Mouse (Mus musculus): Measurements from ENCODE around the gene Rrad. TPM values are rescaled to one million over a fixed set of nuclear protein-coding genes. Genes with fewer than 3 reads are reported as not detected.

Gene Rrad
- polyA plus RNA-seq, 1 experiment = 2.2 TPM

DNA sequence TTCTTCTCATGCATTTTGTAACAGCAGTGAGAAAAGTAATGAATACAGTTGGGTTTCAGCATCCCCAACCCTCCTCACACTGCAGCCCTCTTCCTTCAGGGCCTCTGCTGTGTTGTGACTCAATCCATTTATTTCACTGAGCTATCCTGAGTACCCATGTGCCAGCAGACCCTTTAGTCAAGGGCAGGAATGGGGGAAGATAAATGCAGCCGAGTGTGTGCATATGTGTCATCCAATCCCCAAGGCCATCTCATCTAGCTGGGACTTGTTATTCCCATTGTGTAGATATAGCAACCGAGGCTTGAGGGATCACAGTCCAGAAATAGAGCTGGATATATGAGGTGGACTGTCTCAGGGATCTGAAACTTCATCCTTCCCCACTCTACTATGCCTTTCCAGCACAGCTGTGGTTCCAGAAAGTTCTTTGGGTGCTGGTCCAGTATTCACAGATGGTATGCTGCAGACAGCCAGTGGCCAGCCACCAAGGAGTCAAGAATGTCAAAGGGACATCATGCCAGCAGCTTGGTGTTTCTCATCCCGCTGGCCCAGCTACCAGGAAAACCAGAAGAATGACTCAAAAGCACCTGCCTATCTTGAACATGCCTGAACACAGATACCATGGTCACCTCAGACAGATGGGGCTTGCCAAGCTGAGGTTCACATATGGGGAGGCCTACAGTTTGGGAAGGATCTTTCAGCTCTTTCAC is 4.0 kb upstream of the Rrad start:
- Histone ChIP-seq H3K27me3 (replicated peaks) (peaks cover 6% of the 10 kb centered on the region), H3K4me3 (replicated peaks) (no peak overlapping the region), H3K9me3 (no peaks in the 10 kb centered on the region), H3K4me1 (peaks cover 56% of the 10 kb centered on the region), H3K36me3 (replicated peaks; ENCODE audit: low read length) (peaks cover 59% of the 10 kb centered on the region)
- TF ChIP-seq GATA1 (IDR thresholded peaks at IDR 0.05; ENCODE audit: borderline replicate concordance, low read length) (no peak), FLI1 (IDR thresholded peaks at IDR 0.05; ENCODE audit: low read length) (no peak)

DNA sequence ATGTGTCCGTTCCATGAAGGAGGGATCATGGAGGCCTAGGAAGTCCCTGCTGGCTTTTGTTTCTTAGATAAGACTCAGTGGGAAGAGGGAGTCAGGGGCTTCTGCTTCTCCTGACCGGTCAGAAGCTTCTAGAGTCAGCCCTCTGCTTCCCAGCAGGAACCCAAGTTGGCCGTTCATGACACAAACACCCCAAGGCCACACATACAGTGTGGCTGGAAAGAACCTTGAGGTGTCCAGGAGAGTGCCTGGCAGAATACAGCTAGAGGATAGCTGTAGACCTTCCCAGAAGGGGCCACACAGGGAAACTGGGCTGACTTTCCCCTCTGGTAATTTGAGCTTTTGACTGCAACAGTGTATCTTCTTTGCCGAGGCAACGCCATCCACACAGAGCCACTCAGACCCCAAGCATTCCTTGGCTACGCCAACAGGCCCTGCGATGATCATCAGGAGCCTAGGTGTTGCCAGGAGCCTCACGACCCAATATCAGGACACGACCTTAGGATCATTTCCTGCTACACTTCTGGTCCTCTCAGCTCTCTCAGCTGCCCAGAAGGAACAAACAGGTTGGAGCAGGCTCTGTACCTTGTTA is 2.1 kb upstream of the Rrad start:
- TF ChIP-seq FLI1 (IDR thresholded peaks at IDR 0.05; ENCODE audit: low read length) (no peak), GATA1 (IDR thresholded peaks at IDR 0.05; ENCODE audit: borderline replicate concordance, low read length) (no peak)
- Histone ChIP-seq H3K36me3 (replicated peaks; ENCODE audit: low read length) (peaks cover 44% of the 10 kb centered on the region), H3K4me3 (replicated peaks) (no peak overlapping the region)

DNA sequence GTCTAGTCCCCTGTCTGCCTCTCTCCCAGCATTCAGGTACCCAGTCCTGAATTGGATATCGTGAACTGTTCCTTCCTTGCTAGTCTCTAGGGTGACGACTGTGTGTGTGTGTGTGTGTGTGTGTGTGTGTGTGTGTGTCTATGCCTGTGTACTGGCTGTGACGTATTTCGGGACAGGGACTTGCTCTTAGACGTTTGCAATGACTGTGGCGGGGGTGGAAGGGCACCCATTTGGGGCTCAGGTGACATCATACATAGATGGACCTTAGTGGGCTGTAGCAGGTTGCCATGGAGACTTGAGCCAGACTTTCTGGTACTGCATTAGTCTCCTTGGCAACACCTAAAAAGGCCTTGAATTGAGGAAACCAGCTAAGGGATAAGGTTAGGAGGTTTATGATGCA is 1.4 kb upstream of the Rrad start:
- Histone ChIP-seq H3K4me1 (peaks cover 60% of the 10 kb centered on the region), H3K36me3 (replicated peaks; ENCODE audit: low read length) (peaks cover 40% of the 10 kb centered on the region), H3K9me3 (no peaks in the 10 kb centered on the region), H3K4me3 (replicated peaks) (no peak overlapping the region), H3K27me3 (replicated peaks) (peaks cover 6% of the 10 kb centered on the region)
- TF ChIP-seq FLI1 (IDR thresholded peaks at IDR 0.05; ENCODE audit: low read length) (no peak), GATA1 (IDR thresholded peaks at IDR 0.05; ENCODE audit: borderline replicate concordance, low read length) (no peak)

More for the DNA sequence above, 2.1 kb upstream of the Rrad start:
- peaks cover 6% of the 10 kb centered on the region for H3K27me3 ChIP-seq (replicated peaks)
- peaks cover 55% of the 10 kb centered on the region for H3K4me1 ChIP-seq
- no peaks in the 10 kb centered on the region for H3K9me3 ChIP-seq

DNA sequence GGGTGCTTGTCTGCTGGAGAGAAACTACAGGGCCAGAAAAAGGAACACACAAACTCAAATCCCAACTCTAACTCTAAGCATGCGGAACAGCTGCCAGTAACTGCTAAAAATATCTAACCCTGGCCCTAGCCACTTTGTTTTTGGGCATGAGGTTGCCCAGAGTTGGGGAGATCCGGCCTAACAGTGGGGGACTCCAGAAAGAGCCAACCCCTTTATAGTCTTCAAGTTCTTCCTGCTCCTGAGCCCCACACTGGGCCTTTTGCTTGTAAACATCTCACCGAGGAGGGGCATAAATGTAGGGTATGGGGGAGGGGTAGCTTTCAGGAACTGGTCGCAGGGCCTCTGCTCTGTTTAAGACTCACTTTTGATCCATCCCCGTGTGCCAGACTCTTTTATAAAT is 848 bp upstream of the Rrad start:
- Histone ChIP-seq H3K27me3 (replicated peaks) (peaks cover 6% of the 10 kb centered on the region), H3K4me1 (peaks cover 61% of the 10 kb centered on the region), H3K9me3 (no peaks in the 10 kb centered on the region), H3K36me3 (replicated peaks; ENCODE audit: low read length) (peaks cover 35% of the 10 kb centered on the region), H3K4me3 (replicated peaks) (no peak overlapping the region)
- TF ChIP-seq GATA1 (IDR thresholded peaks at IDR 0.05; ENCODE audit: borderline replicate concordance, low read length) (no peak), FLI1 (IDR thresholded peaks at IDR 0.05; ENCODE audit: low read length) (no peak)

DNA sequence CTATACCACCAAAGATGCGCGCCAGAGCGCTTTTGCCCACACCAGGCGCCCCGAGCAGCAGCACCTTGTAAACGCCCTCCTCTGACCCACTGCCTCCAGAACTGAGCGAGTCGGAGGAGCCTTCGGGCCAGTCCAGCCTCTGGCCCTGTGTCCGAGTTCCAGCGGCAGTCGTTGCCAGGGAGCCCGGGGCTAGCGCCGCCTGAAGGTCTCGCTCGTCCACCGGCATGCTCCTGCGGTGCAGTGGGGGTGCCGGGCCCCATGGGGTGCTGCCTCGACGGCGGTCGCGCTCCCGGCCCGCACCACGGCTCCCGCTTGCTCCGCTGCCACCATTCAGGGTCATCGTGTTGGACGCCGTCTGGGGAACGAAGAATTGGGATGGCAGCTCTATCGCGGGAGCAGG is 553 bp downstream of the Rrad start:
- Histone ChIP-seq H3K27me3 (replicated peaks) (peaks cover 6% of the 10 kb centered on the region), H3K9me3 (no peaks in the 10 kb centered on the region), H3K4me3 (replicated peaks) (peak overlapping the region; percentile 88), H3K4me1 (peaks cover 67% of the 10 kb centered on the region), H3K36me3 (replicated peaks; ENCODE audit: low read length) (peaks cover 21% of the 10 kb centered on the region)
- TF ChIP-seq FLI1 (IDR thresholded peaks at IDR 0.05; ENCODE audit: low read length) (no peak), GATA1 (IDR thresholded peaks at IDR 0.05; ENCODE audit: borderline replicate concordance, low read length) (no peak)

DNA sequence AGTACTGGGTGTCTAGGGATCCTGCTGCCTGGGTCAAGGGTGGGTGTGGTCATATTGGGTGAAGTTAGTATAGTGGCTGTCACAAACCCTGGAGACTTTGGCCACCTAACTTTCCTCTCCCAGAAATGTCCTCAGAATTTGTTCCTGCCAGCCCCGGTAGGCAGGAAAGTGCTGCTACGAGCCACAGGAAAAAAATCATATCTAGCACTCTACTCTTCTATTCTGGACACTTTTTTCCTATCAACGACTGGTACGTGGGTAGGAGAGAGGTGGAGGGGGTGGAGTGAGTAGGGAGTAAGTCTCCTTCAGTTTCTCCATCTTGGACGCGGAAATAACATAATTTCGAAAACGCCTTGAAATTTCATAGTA is 1.0 kb downstream of the Rrad start:
- Histone ChIP-seq H3K9me3 (no peaks in the 10 kb centered on the region), H3K27me3 (replicated peaks) (peaks cover 6% of the 10 kb centered on the region), H3K36me3 (replicated peaks; ENCODE audit: low read length) (peaks cover 16% of the 10 kb centered on the region), H3K4me1 (peaks cover 68% of the 10 kb centered on the region), H3K4me3 (replicated peaks) (no peak overlapping the region)
- no peak for TF ChIP-seq GATA1 (IDR thresholded peaks at IDR 0.05; ENCODE audit: borderline replicate concordance, low read length)
- TF ChIP-seq FLI1 (IDR thresholded peaks at IDR 0.05; ENCODE audit: low read length) = no peak

DNA sequence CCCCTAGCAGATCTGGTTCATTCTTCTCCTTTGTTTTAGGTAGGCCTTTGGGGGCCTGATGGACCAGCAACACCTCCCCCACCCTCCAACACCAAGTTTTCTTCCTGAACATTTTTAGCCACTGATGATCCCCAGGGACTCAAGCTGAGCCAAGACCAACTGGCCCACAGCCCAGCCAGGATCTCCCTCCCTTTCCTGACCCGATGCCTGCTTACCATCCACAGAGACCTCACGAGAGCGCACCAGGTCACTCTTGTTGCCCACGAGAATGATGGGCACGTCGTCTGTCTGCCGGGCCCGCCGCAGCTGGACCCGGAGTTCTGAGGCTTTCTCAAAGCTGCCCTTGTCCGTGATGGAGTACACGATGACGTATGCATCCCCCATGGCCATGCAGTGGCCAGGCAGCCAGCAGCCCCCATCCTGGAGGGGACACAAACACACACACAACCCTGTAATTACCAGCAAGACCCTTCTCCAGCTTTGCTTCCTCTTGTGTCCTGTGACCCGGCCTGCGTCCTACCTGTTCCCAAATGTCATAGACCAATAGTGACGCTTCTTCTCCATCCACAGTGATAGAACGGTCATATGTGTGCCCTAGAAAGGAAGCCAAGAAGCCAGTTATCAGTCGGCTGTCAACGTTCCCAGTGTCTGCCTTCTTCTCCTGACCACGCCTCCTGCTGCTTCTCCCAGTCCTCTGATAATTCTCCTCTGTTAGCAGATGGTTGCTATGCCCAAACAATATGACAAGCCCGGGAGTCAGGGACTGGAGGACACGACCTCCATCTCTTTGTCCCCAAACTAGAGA is 1.6 kb downstream of the Rrad start:
- no peaks in the 10 kb centered on the region for H3K9me3 ChIP-seq
- H3K36me3 ChIP-seq (replicated peaks; ENCODE audit: low read length) = peaks cover 11% of the 10 kb centered on the region
- H3K4me3 ChIP-seq (replicated peaks) = peak overlapping the region; percentile 1
- peaks cover 9% of the 10 kb centered on the region for H3K27me3 ChIP-seq (replicated peaks)
- TF ChIP-seq GATA1 (IDR thresholded peaks at IDR 0.05; ENCODE audit: borderline replicate concordance, low read length) = no peak
- no peak for TF ChIP-seq FLI1 (IDR thresholded peaks at IDR 0.05; ENCODE audit: low read length)
- peaks cover 70% of the 10 kb centered on the region for H3K4me1 ChIP-seq

DNA sequence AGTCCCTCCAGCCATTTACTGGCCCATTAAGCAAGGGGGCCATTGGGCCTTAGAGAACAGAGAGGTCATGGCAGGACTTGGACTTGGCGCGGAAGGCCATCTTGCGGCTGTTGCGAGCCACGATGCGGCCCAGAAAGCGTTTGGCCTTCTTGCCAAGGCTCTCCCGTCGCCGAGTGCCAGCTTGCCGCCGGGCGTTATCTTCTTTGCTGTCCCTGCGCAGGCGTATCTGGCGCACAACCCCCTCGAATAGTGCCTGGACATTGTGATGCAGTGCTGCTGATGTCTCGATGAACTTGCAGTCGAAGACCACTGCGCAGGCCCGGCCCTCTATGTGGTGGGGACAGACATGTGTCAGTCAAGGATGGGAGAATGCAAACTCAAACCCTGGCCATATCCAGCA is 2.7 kb downstream of the Rrad start:
- H3K4me3 ChIP-seq (replicated peaks) = no peak overlapping the region
- H3K4me1 ChIP-seq = peaks cover 68% of the 10 kb centered on the region
- no peaks in the 10 kb centered on the region for H3K9me3 ChIP-seq
- H3K27me3 ChIP-seq (replicated peaks) = peaks cover 14% of the 10 kb centered on the region
- peaks cover 6% of the 10 kb centered on the region for H3K36me3 ChIP-seq (replicated peaks; ENCODE audit: low read length)
- TF ChIP-seq GATA1 (IDR thresholded peaks at IDR 0.05; ENCODE audit: borderline replicate concordance, low read length) (no peak), FLI1 (IDR thresholded peaks at IDR 0.05; ENCODE audit: low read length) (no peak)

DNA sequence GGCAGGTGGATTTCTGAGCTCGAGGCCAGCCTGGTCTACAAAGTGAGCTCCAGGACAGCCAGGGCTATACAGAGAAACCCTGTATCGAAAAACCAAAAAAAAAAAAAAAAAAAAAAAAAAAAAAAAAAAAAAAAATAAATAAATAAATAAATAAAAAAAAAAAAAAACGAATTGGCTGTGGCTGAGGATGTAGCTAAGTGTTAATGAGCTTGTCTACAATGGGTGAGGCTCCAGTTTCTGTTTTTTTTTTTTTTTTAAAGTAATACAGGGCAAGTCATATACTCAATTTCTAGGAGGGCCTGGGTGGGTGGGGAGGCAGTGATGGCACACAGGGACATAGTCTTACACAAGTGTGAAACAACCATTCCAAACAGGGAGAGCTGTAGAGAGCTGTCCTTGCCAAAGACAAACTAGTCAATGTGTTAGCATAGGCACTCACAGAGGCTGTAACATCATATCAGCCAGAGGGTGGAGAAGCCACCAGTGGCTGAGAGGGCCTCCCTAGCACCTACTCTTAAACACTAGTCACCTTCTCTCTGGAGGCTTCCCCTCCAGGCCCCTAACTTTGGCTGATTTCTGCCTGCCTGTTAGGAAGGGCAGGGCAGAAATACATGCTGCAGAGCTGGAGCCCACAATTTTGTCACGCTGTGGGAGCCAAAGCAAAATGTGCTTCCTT is 3.9 kb downstream of the Rrad start:
- Histone ChIP-seq H3K36me3 (replicated peaks; ENCODE audit: low read length) (peaks cover 6% of the 10 kb centered on the region), H3K27me3 (replicated peaks) (peaks cover 21% of the 10 kb centered on the region), H3K4me1 (peaks cover 59% of the 10 kb centered on the region), H3K4me3 (replicated peaks) (no peak overlapping the region), H3K9me3 (no peaks in the 10 kb centered on the region)
- TF ChIP-seq GATA1 (IDR thresholded peaks at IDR 0.05; ENCODE audit: borderline replicate concordance, low read length) = no peak
- no peak for TF ChIP-seq FLI1 (IDR thresholded peaks at IDR 0.05; ENCODE audit: low read length)
